Mouse (Mus musculus): ENCODE results near the gene Ssbp2.

Ssbp2 gene

DNA sequence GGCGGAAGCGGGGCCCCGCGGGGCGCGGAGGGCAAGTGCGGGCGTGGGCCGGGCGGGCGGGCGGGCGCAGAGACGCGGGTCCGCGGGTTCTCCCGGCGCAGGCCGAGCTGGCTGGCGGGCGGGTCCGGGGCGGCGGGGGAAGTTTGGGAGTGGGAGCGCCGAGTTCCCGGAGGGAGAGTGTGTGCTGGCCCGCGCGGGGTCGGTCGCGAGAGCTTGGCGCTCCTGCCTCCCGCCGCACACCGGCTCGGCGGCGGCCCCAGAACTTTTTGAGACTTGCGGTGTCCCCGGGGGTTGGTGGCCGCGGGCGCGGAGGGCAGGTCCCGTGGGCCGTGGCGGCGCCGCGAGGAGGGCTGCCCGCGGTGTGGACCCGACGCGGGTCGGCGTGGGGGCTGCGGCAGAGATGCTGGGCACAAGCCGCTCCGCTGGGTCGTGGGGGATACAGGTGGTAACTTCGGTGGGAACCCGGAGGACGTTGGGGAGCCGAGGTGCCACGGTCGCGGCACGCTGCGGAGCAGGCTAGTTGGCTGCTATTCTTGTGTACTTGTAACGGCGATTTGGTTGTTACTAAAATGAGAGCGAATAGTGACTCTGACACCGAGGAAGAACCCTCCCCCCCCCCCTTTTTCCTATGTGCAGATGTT is 1.7 kb downstream of the Ssbp2 start:
- peak; percentile 47 for DNase-seq (ENCODE audit: low read depth, low spot score)

DNA sequence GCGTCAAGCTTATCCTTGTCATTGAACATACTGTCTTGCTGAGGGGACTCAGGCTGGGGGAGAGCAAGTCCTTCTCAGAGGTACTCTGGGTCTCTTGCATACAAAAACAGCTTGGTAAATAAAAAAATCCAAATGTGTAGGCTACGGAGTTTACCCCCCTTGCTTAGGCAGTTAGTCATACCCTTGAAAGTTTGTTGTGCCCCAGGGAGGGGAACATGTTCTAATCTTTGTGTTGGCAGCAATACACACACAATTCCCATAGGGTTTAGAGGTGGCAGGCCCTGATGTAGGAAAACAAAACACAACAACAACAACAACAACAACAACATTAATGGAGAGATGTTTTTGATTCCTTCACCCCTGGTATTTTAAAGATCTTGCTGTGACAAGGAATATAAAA is 2.3 kb downstream of the Ssbp2 start:
- DNase-seq (ENCODE audit: low read depth, low spot score), result no peak

- no peak for DNase-seq (ENCODE audit: low read depth, low spot score)
Observed at GRCm38 (mm10) chr13:91462893-91463481, 2.9 kb downstream of the Ssbp2 start.

- peak; percentile 13 for DNase-seq (ENCODE audit: low read depth, low spot score)
Observed at GRCm38 (mm10) chr13:91465002-91465715, 5.1 kb downstream of the Ssbp2 start.

- no peak for DNase-seq (ENCODE audit: low read depth, low spot score)
Observed at GRCm38 (mm10) chr13:91471566-91471965, 11.5 kb downstream of the Ssbp2 start.

GRCm38 (mm10) chr13:91471980-91472379 is 11.9 kb downstream of the Ssbp2 start:
- no peak for DNase-seq (ENCODE audit: low read depth, low spot score)

GRCm38 (mm10) chr13:91473527-91473926 is 13.4 kb downstream of the Ssbp2 start:
- no peak for DNase-seq (ENCODE audit: low read depth, low spot score)

DNA sequence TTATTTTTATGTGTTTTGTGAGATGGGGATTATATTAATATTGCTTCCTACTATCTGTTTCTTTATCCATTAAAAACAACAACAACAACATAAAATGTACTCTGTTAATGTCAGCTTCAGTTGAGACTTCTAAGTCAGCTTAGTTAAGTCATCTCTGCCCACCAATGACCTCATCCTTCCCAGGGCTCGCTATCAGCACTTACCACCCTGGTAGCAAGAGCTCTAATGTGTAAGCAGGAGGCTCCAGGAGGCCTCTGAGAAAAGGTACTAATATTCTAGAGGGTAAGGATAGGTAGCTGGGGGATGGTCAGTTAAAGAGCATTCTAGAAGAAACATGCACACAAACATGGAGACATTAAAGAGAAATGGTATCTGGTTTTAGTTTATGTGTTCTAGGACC is 13.9 kb downstream of the Ssbp2 start:
- no peak for DNase-seq (ENCODE audit: low read depth, low spot score)

- no peak for DNase-seq (ENCODE audit: low read depth, low spot score)
Observed at GRCm38 (mm10) chr13:91475888-91476287, 15.8 kb downstream of the Ssbp2 start.

DNA sequence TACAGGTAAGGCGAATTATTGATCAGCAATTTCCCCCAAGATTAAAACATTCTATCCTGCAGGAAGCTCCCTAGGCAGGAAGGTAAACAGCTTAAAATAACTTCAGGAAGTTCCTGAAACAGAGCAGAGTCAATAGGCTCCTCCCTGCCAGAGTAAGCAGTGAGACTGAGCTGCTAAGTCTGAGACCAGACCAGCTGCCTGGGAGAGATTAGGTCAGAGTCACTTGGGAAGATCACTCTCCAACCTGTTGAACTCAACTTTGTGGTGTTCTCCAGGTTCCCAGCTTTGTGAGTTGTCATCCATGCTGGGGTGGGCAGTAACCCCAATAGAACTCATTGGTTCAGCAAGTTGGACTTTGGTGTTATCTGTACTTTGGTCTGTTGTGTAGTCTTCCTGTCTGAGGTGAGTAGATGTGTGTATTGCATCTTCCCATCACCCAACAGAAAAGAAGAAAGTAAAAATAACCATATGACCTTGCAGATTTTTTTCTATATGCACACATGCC is 16.6 kb downstream of the Ssbp2 start:
- DNase-seq (ENCODE audit: low read depth, low spot score), result no peak

DNA sequence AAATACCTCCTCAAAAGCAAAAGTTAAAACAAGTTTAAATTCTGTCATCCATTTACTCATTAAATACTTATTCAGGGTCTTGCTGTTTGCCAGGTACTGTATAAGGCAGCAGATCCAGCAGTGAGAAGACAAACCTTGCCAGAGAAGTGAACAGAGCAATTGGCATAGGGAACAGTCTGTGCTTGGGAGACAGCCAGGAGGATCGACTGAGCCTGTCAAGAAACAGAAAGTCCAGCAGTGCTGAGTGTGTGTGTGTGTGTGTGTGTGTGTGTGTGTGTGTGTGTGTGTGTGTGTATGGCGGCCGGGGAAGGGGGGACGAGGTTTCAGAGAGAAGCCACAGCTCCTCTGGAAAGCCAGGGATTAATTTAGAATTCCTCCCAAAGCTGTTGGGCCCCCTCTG is 17.9 kb downstream of the Ssbp2 start:
- no peak for DNase-seq (ENCODE audit: low read depth, low spot score)

- no peak for DNase-seq (ENCODE audit: low read depth, low spot score)
Observed at GRCm38 (mm10) chr13:91484303-91484702, 24.2 kb downstream of the Ssbp2 start.

DNA sequence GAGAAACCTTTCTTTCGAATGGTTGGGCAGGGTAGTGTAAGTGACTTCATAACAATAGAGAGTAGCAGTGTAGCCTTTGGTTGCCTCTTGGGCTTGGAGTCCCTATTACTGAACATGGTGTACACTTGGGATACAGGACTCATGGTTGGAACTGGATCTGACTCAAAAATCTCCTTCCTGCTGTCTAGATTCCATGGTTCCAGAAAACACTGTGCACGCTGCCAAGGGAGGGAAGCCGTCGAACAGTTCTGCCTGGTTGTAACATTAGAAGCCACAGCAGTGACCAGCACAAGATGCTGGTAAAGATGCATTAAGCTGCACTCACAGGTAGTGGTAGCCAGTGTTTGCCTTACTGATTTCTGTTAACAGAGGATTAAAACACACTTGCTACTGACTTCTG is 32.0 kb downstream of the Ssbp2 start:
- no peak for DNase-seq (ENCODE audit: low read depth, low spot score)

GRCm38 (mm10) chr13:91497055-91497454 is 37.0 kb downstream of the Ssbp2 start:
- DNase-seq (ENCODE audit: low read depth, low spot score), result no peak

- DNase-seq (ENCODE audit: low read depth, low spot score), result no peak
Observed at GRCm38 (mm10) chr13:91501735-91502134, 41.7 kb downstream of the Ssbp2 start.

DNA sequence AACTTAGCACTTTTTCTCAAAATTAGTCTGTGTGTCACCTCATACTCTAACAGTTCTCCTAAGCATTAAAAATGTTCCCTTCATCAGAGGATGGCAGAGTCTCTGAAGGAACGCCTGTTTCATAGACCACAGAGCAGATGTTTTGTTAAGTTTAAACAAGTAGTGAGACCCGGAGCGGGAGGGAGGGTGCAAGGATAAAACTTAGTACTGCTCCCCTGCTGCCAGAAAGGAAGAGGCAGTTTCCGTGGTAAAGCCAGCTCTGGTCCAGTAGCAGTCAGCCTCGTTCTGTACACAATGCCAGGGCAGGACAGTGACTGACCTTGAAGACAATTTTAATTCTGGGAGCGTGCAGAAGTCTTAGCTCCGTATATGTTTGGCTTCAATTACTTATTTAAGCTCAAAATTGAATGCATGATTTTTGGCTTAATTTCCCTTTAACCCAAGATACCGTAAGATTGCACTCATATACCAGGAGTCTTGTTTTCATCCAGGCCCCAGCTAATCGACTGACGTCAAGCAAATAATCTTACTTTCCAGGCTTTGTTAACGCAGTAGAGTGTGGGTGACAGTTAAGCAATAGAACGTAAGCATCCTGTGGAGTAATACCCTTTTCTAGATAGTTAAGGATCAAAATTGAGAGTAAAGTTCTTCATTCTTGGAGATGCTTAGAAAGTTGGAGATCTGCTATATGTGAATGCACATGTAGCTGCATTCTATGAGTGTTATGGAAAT is 42.7 kb downstream of the Ssbp2 start:
- DNase-seq (ENCODE audit: low read depth, low spot score), result no peak

DNA sequence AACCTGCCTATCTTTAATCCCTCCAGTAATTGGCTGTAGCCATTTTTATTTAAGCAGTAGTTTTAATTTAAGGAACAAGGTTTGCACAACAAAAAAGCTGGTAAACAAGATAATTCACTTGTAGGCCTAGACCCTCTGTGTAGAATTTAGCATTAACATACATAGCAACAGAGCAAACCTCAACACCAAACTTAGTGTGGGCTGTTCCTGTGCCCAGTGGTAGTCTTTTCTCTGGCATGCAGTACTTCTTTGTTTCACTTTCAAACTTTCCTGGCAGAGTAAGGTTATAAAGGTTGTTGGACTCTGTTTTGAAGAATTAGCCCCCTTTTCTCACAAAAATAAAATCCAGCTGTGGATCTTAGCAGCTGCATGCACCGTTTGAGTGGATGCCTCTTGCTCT is 48.9 kb downstream of the Ssbp2 start:
- no peak for DNase-seq (ENCODE audit: low read depth, low spot score)

DNA sequence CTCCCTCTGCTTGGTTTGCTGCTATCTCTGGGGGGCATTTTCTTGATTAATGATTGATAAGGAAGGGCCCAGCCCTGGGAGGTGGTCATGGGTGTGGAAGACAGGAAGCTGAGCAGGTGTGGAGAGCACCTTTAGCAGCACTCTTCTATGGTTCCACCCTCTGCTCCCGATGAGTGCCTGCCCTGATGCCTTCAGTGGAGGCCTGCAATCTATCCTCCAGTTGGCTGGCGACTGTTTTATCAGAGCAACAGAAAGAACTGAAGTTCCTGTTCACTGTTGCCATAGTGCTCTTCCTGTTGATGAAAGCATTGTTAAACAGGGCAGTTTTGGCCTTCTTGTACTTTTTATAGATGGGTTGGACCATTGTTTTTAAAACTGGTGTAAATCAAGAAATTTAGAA is 49.4 kb downstream of the Ssbp2 start:
- DNase-seq (ENCODE audit: low read depth, low spot score), result no peak

GRCm38 (mm10) chr13:91514979-91515378 is 54.9 kb downstream of the Ssbp2 start:
- no peak for DNase-seq (ENCODE audit: low read depth, low spot score)

- DNase-seq (ENCODE audit: low read depth, low spot score), result no peak
Observed at GRCm38 (mm10) chr13:91520073-91520750, 60.1 kb downstream of the Ssbp2 start.

GRCm38 (mm10) chr13:91520968-91521367 is 60.9 kb downstream of the Ssbp2 start:
- no peak for DNase-seq (ENCODE audit: low read depth, low spot score)

- DNase-seq (ENCODE audit: low read depth, low spot score), result no peak
Observed at GRCm38 (mm10) chr13:91526058-91526457, 66.0 kb downstream of the Ssbp2 start.

Measured in R1 (cell line).